Mouse (Mus musculus): ENCODE results near the gene Golim4.
"Not testable (repeated sequence)": the region's sequence is repeated elsewhere in the genome, so short reads cannot be mapped to it uniquely, and the experiment has no call there.

Gene Golim4

GRCm38 (mm10) chr3:75956551-75957302 is at the start of gene Golim4:
Golim4 (minus strand) TSS chr3:75956949.
- in situ Hi-C loops (cut with MseI, MboI): no loop called here

GRCm38 (mm10) chr3:76005621-76006020 is 48.9 kb upstream of the Golim4 start:
- in situ Hi-C loops (cut with MseI, MboI): no loop called here

GRCm38 (mm10) chr3:76001156-76001555 is 44.4 kb upstream of the Golim4 start:
- in situ Hi-C loops (cut with MseI, MboI): no loop called here

- in situ Hi-C loops (cut with MseI, MboI): no loop called here
These were observed 43.7 kb upstream of the Golim4 start for GRCm38 (mm10) chr3:76000481-76000880.

- in situ Hi-C loops (cut with MseI, MboI): not testable (repeated sequence)
These were observed 24.4 kb upstream of the Golim4 start for GRCm38 (mm10) chr3:75981031-75981750.

- in situ Hi-C loops (cut with MseI, MboI): not testable (repeated sequence)
These were observed 6.3 kb upstream of the Golim4 start for GRCm38 (mm10) chr3:75962784-75963772.

- in situ Hi-C loops (cut with MseI, MboI): no loop called here
These were observed 873 bp downstream of the Golim4 start for GRCm38 (mm10) chr3:75955661-75956491.

GRCm38 (mm10) chr3:75954185-75954584 is 2.6 kb downstream of the Golim4 start:
- in situ Hi-C loops (cut with MseI, MboI): no loop called here

- in situ Hi-C loops (cut with MseI, MboI): no loop called here
These were observed 4.3 kb downstream of the Golim4 start for GRCm38 (mm10) chr3:75952328-75953060.

GRCm38 (mm10) chr3:75950897-75951296 is 5.9 kb downstream of the Golim4 start:
- in situ Hi-C loops (cut with MseI, MboI): no loop called here

GRCm38 (mm10) chr3:75949358-75949757 is 7.4 kb downstream of the Golim4 start:
- in situ Hi-C loops (cut with MseI, MboI): no loop called here

- in situ Hi-C loops (cut with MseI, MboI): no loop called here
These were observed 8.1 kb downstream of the Golim4 start for GRCm38 (mm10) chr3:75948541-75949095.

GRCm38 (mm10) chr3:75948003-75948402 is 8.7 kb downstream of the Golim4 start:
- in situ Hi-C loops (cut with MseI, MboI): no loop called here

- in situ Hi-C loops (cut with MseI, MboI): no loop called here
These were observed 14.3 kb downstream of the Golim4 start for GRCm38 (mm10) chr3:75942303-75943060.

- in situ Hi-C loops (cut with MseI, MboI): no loop called here
These were observed 14.9 kb downstream of the Golim4 start for GRCm38 (mm10) chr3:75941864-75942263.

- in situ Hi-C loops (cut with MseI, MboI): no loop called here
These were observed 20.6 kb downstream of the Golim4 start for GRCm38 (mm10) chr3:75936152-75936551.

- in situ Hi-C loops (cut with MseI, MboI): no loop called here
These were observed 26.0 kb downstream of the Golim4 start for GRCm38 (mm10) chr3:75930659-75931225.

GRCm38 (mm10) chr3:75929926-75930548 is 26.7 kb downstream of the Golim4 start:
- in situ Hi-C loops (cut with MseI, MboI): no loop called here

Measured in mouse trophoblast stem cell (cell line).